Mouse (Mus musculus): ENCODE data around the gene Serpina3c. TPM values are rescaled to one million over a fixed set of nuclear protein-coding genes. Genes with fewer than 3 reads are reported as not detected.
"Not testable (repeated sequence)": the region's sequence is repeated elsewhere in the genome, so short reads cannot be mapped to it uniquely, and the experiment has no call there.

Serpina3c gene
- polyA plus RNA-seq, 1 experiment from 2014 or later = 0.08 TPM

DNA sequence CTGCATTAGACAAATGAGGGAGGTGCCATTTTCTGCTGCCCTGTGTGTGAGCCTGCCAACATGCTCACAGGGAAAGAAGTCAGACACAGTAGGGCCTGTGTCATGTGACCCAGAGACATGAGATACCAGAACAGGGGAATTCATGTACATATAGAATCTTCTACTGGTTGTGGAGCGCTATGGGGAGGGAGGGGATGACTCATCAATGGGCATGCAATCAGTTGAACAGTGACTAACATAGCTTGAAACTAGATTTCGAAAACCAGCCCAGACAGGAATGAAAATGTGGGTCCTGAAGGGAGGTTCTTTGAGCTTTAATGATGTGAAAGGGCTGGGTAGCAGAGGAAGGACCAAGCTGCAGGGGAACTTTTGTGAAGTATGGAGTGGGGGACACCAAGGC, 29.7 kb downstream of the Serpina3c start:
- no peak overlapping the region for H3K9ac ChIP-seq (ENCODE audit: low read depth, low read length)
- no peaks in the 10 kb centered on the region for H3K4me1 ChIP-seq (replicated peaks; ENCODE audit: insufficient read depth, low read length)
- TF ChIP-seq CTCF (IDR thresholded peaks at IDR 0.05; ENCODE audit: low read depth) = no peak
- ATAC-seq (replicated peaks; ENCODE audit: low FRiP score, low read depth) (no peak), DNase-seq (ENCODE audit: low spot score) (no peak)
- no peak overlapping the region for H3K4me3 ChIP-seq (replicated peaks; ENCODE audit: low read depth, low read length)
- WGBS = 84% methylated on average over 2 of the region's 2 CpGs
- H3K4me2 ChIP-seq (ENCODE audit: low read length) = no peak overlapping the region
- H3K36me3 ChIP-seq (ENCODE audit: insufficient read depth, low read length) = no peaks in the 10 kb centered on the region
- H3K9me3 ChIP-seq (replicated peaks; ENCODE audit: low read length) = no peaks in the 10 kb centered on the region
- no peaks in the 10 kb centered on the region for H3K27me3 ChIP-seq (ENCODE audit: insufficient read depth, low read length)
- H3K27ac ChIP-seq = no peak overlapping the region

DNA sequence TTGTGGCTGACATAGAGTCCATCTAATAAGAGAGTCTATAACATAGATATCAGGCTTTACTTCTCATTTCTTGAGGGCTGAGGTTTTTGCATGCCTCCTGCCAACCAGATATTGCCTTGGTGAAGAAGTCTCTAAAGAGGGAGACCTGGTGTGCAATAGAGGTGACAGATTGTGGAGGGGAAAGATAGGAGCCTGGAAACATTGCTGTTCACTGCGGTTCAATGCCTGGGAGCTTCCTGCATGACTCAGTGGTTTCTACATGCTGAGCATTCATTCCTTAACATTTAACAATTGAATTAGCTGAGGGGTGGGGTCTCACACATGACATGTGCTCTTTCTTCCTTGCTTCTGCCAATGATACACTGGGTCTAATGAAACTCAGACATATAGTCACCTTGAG, 30.6 kb downstream of the Serpina3c start:
- no peak for ATAC-seq (replicated peaks; ENCODE audit: low FRiP score, low read depth)
- H3K4me1 ChIP-seq (replicated peaks; ENCODE audit: insufficient read depth, low read length) = no peaks in the 10 kb centered on the region
- H3K4me3 ChIP-seq (replicated peaks; ENCODE audit: low read depth, low read length) = no peak overlapping the region
- no peaks in the 10 kb centered on the region for H3K9me3 ChIP-seq (replicated peaks; ENCODE audit: low read length)
- DNase-seq (ENCODE audit: low spot score) = no peak
- H3K9ac ChIP-seq (ENCODE audit: low read depth, low read length) = no peak overlapping the region
- no peak overlapping the region for H3K4me2 ChIP-seq (ENCODE audit: low read length)
- TF ChIP-seq CTCF (IDR thresholded peaks at IDR 0.05; ENCODE audit: low read depth) = no peak
- no peak overlapping the region for H3K27ac ChIP-seq
- no peaks in the 10 kb centered on the region for H3K27me3 ChIP-seq (ENCODE audit: insufficient read depth, low read length)
- no peaks in the 10 kb centered on the region for H3K36me3 ChIP-seq (ENCODE audit: insufficient read depth, low read length)
- WGBS = 77% methylated on average over 1 of the region's 1 CpGs

DNA sequence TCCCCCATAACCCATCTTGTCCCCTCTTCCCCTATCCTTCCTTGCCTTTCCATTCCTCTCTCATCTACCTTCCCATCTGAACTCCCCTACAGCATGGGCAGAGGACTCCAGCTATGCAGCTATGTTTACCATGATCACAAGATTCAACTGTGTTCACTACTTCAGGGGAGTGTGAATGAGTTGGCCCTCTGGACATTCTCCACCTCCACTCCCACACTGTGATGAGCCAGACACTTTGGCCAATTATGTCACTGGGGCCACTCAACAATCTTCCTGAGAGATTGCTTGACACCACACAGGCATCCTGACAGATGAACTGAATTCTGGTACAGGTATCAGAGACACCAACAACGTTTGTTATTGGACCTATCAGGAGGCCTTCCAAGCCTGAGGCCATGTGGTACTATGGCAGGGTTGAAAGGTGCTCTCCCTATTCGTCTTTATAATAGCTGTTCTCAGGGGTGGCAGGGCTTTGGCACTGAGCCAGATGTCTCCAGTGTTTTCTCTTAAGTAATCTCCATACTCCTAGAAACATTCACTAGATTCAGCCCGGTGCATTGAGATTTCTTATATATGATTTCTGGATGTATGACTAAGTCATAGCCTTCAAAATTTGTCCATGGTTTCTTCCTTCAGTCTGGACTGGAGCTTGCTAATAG, 38.6 kb downstream of the Serpina3c start:
- DNase-seq (ENCODE audit: low spot score) = no peak
- no peak overlapping the region for H3K4me3 ChIP-seq (replicated peaks; ENCODE audit: low read depth, low read length)
- H3K4me1 ChIP-seq (replicated peaks; ENCODE audit: insufficient read depth, low read length) = no peaks in the 10 kb centered on the region

DNA sequence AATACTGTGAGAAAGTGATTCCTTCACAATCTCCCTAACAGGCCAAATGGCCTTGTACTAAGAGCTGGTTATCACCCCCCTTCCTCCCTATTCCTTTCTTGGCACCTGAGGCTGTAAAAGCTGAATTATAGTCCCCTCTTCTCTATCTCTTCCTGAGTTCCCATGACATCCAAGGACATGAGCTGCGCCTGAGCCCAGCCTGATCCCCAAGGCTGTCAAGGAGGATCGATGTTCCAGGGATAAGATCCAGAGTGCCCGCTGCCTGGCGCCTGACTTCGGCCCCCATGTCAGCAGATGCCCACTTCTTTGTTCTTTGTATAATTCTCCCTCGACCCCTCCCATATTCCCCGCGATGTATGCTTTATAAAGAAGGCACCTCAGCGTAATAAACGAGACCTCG, 41.3 kb downstream of the Serpina3c start, which contains the start of gene Serpina3a:
Serpina3a (plus strand) TSS at position 392 of the 400 bp plus-strand sequence.
- not testable (repeated sequence) for H3K4me2 ChIP-seq (ENCODE audit: low read length); ATAC-seq (replicated peaks; ENCODE audit: low FRiP score, low read depth); H3K27me3 ChIP-seq (ENCODE audit: insufficient read depth, low read length); H3K9me3 ChIP-seq (replicated peaks; ENCODE audit: low read length); H3K36me3 ChIP-seq (ENCODE audit: insufficient read depth, low read length); H3K4me1 ChIP-seq (replicated peaks; ENCODE audit: insufficient read depth, low read length); DNase-seq (ENCODE audit: low spot score); H3K9ac ChIP-seq (ENCODE audit: low read depth, low read length); H3K27ac ChIP-seq; H3K4me3 ChIP-seq (replicated peaks; ENCODE audit: low read depth, low read length)
- WGBS = 82% methylated on average over 11 of the region's 11 CpGs

More for the DNA sequence above, 38.6 kb downstream of the Serpina3c start:
- 39% methylated on average over 3 of the region's 3 CpGs for WGBS
- H3K4me2 ChIP-seq (ENCODE audit: low read length) = no peak overlapping the region
- no peaks in the 10 kb centered on the region for H3K9me3 ChIP-seq (replicated peaks; ENCODE audit: low read length)
- TF ChIP-seq CTCF (IDR thresholded peaks at IDR 0.05; ENCODE audit: low read depth) = no peak
- H3K9ac ChIP-seq (ENCODE audit: low read depth, low read length) = no peak overlapping the region
- H3K27ac ChIP-seq = no peak overlapping the region
- ATAC-seq (replicated peaks; ENCODE audit: low FRiP score, low read depth) = no peak; the same call in 1 of the 2 replicates
- H3K27me3 ChIP-seq (ENCODE audit: insufficient read depth, low read length) = no peaks in the 10 kb centered on the region
- no peaks in the 10 kb centered on the region for H3K36me3 ChIP-seq (ENCODE audit: insufficient read depth, low read length)

DNA sequence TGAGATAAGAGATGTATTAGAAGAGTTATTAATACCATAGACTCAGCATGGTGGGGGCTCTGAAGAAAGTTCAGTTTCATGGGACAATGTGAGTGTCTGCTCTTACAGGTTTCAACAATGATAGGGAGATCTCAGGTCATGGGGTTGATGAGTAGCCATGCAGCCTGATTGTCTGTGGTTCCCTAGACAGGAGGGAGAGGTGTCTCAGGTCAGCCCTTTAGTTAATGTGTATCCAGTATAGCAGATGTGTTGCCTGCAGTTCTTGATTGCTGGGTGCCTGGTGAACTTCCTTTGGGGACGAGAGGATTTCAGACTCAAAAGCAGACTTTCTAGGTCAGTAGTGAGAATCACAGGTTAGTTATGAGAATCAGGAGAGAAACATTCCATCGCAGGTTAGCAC, 45.2 kb downstream of the Serpina3c start:
- Histone ChIP-seq H3K9me3 (replicated peaks; ENCODE audit: low read length) (no peaks in the 10 kb centered on the region), H3K27ac (no peak overlapping the region), H3K4me3 (replicated peaks; ENCODE audit: low read depth, low read length) (no peak overlapping the region), H3K36me3 (ENCODE audit: insufficient read depth, low read length) (no peaks in the 10 kb centered on the region), H3K4me1 (replicated peaks; ENCODE audit: insufficient read depth, low read length) (no peaks in the 10 kb centered on the region), H3K9ac (ENCODE audit: low read depth, low read length) (no peak overlapping the region), H3K4me2 (ENCODE audit: low read length) (no peak overlapping the region), H3K27me3 (ENCODE audit: insufficient read depth, low read length) (no peaks in the 10 kb centered on the region)
- ATAC-seq (replicated peaks; ENCODE audit: low FRiP score, low read depth) (no peak), DNase-seq (ENCODE audit: low spot score) (no peak)
- 73% methylated on average over 2 of the region's 2 CpGs for WGBS
- no peak for TF ChIP-seq CTCF (IDR thresholded peaks at IDR 0.05; ENCODE audit: low read depth)

DNA sequence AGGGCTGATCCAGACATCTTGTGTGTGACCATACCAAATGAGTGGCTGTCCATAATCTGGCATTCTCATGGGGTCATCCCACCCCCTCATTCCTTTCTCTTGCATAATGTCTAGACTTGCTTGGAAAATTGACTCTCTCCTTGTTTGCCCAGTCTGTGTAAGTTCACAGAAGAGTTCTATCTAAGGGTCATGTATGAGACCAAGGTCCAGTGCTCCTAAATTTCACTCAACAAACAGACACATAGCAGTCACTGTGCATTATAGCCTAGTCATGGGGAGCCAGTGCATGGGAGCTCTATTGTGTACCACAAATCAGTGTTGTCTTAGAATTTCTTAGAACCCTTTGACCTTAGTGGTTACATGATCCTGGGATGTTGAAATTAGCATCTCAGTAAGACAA, 46.8 kb downstream of the Serpina3c start:
- Histone ChIP-seq H3K27ac (no peak overlapping the region), H3K4me2 (ENCODE audit: low read length) (no peak overlapping the region), H3K36me3 (ENCODE audit: insufficient read depth, low read length) (no peaks in the 10 kb centered on the region), H3K27me3 (ENCODE audit: insufficient read depth, low read length) (no peaks in the 10 kb centered on the region), H3K9ac (ENCODE audit: low read depth, low read length) (no peak overlapping the region), H3K9me3 (replicated peaks; ENCODE audit: low read length) (no peaks in the 10 kb centered on the region), H3K4me3 (replicated peaks; ENCODE audit: low read depth, low read length) (no peak overlapping the region), H3K4me1 (replicated peaks; ENCODE audit: insufficient read depth, low read length) (no peaks in the 10 kb centered on the region)
- ATAC-seq (replicated peaks; ENCODE audit: low FRiP score, low read depth) (no peak), DNase-seq (ENCODE audit: low spot score) (no peak)
- TF ChIP-seq CTCF (IDR thresholded peaks at IDR 0.05; ENCODE audit: low read depth) = no peak

DNA sequence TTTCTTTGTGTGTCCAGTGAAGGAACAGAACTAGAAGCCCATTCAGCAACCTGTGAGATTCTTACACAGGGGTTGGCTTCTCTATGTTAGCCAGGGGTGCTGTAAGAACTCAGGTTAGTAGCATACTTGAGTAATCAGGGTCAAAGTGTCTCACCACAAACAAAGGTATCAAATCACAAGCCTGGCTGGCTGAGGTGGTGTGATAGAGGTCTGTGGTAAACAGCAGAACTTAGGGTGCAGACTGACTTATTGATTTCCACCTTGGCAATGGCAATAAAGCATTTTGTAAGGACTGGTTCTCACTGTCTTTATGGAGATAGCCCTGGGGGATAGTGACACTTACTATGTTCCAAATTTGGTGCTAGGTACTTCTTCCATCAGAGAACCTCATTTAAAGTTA, 47.8 kb downstream of the Serpina3c start:
- H3K36me3 ChIP-seq (ENCODE audit: insufficient read depth, low read length) = no peaks in the 10 kb centered on the region
- no peak overlapping the region for H3K27ac ChIP-seq
- H3K4me3 ChIP-seq (replicated peaks; ENCODE audit: low read depth, low read length) = no peak overlapping the region
- H3K9me3 ChIP-seq (replicated peaks; ENCODE audit: low read length) = no peaks in the 10 kb centered on the region
- no peaks in the 10 kb centered on the region for H3K27me3 ChIP-seq (ENCODE audit: insufficient read depth, low read length)
- no peak for DNase-seq (ENCODE audit: low spot score)
- ATAC-seq (replicated peaks; ENCODE audit: low FRiP score, low read depth) = no peak
- no peak for TF ChIP-seq CTCF (IDR thresholded peaks at IDR 0.05; ENCODE audit: low read depth)
- H3K9ac ChIP-seq (ENCODE audit: low read depth, low read length) = no peak overlapping the region
- no peaks in the 10 kb centered on the region for H3K4me1 ChIP-seq (replicated peaks; ENCODE audit: insufficient read depth, low read length)
- H3K4me2 ChIP-seq (ENCODE audit: low read length) = no peak overlapping the region

Measured in kidney, postnatal 0 days (tissue).